Mouse (Mus musculus) A20 (cell line): ENCODE results near the gene Obscn.

Source experiments
- DNase-seq: peaks from one replicate; pipeline ENCODE4 v3.0.0-alpha.2; 2011; ENCODE audit warnings: low read depth, low spot score

Gene Obscn

GRCm38 (mm10) chr11:59058025-59058424, 78.2 kb downstream of the Obscn start:
- no peak for DNase-seq

- no peak for DNase-seq
Observed at GRCm38 (mm10) chr11:59051031-59051430, 85.2 kb downstream of the Obscn start.

GRCm38 (mm10) chr11:59044703-59045330, 91.4 kb downstream of the Obscn start:
- DNase-seq: no peak

GRCm38 (mm10) chr11:59029003-59029402, 107.2 kb downstream of the Obscn start:
- peak; percentile 18 for DNase-seq

GRCm38 (mm10) chr11:59026411-59026810, 109.8 kb downstream of the Obscn start:
- DNase-seq: no peak

GRCm38 (mm10) chr11:59015052-59015451, 121.2 kb downstream of the Obscn start:
- peak; percentile 51 for DNase-seq

- DNase-seq: no peak
Observed at GRCm38 (mm10) chr11:59002327-59003079, 133.7 kb downstream of the Obscn start.

GRCm38 (mm10) chr11:59000635-59001034, 135.6 kb downstream of the Obscn start:
- DNase-seq: no peak

- DNase-seq: no peak
Observed at GRCm38 (mm10) chr11:58999830-59000229, 136.4 kb downstream of the Obscn start.

- DNase-seq: no peak
Observed at GRCm38 (mm10) chr11:58999158-58999557, 137.0 kb downstream of the Obscn start.

GRCm38 (mm10) chr11:58997541-58997940, 138.7 kb downstream of the Obscn start:
- DNase-seq: no peak

- DNase-seq: peak; percentile 20
Observed at GRCm38 (mm10) chr11:58995807-58996370, 140.3 kb downstream of the Obscn start.

- no peak for DNase-seq
Observed at GRCm38 (mm10) chr11:58995061-58995806, 141.0 kb downstream of the Obscn start.

- DNase-seq: no peak
Observed at GRCm38 (mm10) chr11:58994337-58994826, 141.8 kb downstream of the Obscn start.

GRCm38 (mm10) chr11:58993091-58993670, 143.0 kb downstream of the Obscn start:
- peak; percentile 41 for DNase-seq

- DNase-seq: no peak
Observed at GRCm38 (mm10) chr11:58991911-58992310, 144.3 kb downstream of the Obscn start.

- no peak for DNase-seq
Observed at GRCm38 (mm10) chr11:58990794-58991193, 145.4 kb downstream of the Obscn start.

- DNase-seq: no peak
Observed at GRCm38 (mm10) chr11:58990141-58990540, 146.1 kb downstream of the Obscn start.

GRCm38 (mm10) chr11:58989166-58989565, 147.0 kb downstream of the Obscn start:
- no peak for DNase-seq

GRCm38 (mm10) chr11:58985299-58985917, 150.8 kb downstream of the Obscn start:
- DNase-seq: no peak

GRCm38 (mm10) chr11:58984657-58985056, 151.5 kb downstream of the Obscn start:
- DNase-seq: no peak
